Mouse (Mus musculus): ENCODE data around the gene Ctbs.

DNA sequence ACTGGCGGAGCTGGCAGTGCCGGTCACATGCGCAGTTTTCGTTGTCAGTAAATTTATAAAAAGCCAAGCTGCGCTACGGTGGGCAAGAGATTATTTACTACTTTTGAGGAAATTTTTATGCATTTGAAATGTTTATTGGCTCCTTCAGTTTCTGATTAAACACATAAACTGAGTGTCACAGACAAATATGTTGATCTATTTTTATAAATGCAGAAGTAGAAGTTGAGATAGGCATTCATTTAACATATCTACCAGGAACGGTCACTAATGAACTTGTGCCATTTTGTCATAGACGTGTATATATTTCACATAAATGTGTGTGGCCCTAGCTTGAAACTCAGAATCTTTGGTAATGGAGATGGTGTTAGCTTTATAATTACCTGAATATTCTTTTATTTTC, 31.7 kb upstream of the Ctbs start:
- TF ChIP-seq CTCF (IDR thresholded peaks at IDR 0.05; ENCODE audit: low read depth, low read length) (no peak), POLR2A (IDR thresholded peaks at IDR 0.05; ENCODE audit: extremely low read depth, insufficient read depth, low read length) (no peak)

Measured in liver, adult 2 months (tissue).